Mouse (Mus musculus): ENCODE results near the gene Them7. TPM values are rescaled to one million over a fixed set of nuclear protein-coding genes. Genes with fewer than 3 reads are reported as not detected.

Gene Them7
- polyA plus RNA-seq, 1 experiment from 2014 or later: 0.98 TPM

DNA sequence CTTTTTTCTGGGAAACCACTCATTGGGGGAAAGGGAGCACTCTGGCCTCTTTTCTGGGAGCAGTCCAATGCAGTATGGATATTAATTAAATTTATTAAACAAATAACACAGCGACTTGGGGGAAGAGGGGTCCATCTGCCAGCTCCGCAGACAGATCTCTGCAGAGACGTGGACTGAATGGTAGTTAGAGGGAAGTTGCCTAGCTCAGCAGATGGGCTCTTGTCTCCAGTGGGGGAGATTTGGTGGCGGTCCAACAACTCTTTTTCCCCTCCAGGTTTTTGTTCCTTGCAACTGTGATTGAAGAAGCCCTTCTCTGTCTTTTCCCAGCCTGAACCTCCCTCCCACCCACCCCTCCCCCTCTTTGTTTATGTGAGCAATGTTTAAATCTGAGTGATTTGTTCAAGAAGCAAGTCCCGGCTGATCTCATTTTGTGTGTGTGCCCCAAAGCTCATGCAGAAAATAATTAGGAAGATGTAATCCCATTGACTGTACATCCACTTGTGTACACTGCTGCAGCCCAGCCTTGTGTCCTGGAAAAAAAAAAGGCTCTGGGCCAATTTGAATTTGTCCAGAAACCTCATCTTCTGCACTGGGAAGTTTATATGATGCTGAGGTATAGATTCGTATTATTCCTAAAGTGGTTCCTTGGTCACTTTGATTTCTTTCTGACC is 58.4 kb downstream of the Them7 start:
- ATAC-seq (replicated peaks; ENCODE audit: extremely low read depth, insufficient read depth, low FRiP score): no peak
- H3K4me3 ChIP-seq (ENCODE audit: low read length): no peak overlapping the region
- 61% methylated on average over 6 of the region's 6 CpGs for WGBS
- no peaks in the 10 kb centered on the region for H3K27me3 ChIP-seq (ENCODE audit: control insufficient read depth, insufficient read depth, low read length)
- H3K36me3 ChIP-seq (ENCODE audit: control insufficient read depth, insufficient read depth): no peaks in the 10 kb centered on the region
- no peaks in the 10 kb centered on the region for H3K9me3 ChIP-seq (replicated peaks; ENCODE audit: control insufficient read depth, low read length)
- H3K9ac ChIP-seq (ENCODE audit: low read length): no peak overlapping the region
- no peak overlapping the region for H3K27ac ChIP-seq (ENCODE audit: low read length)
- H3K4me2 ChIP-seq (ENCODE audit: low read depth, low read length): no peak overlapping the region
- H3K4me1 ChIP-seq (ENCODE audit: control insufficient read depth, insufficient read depth, low read length): no peaks in the 10 kb centered on the region

DNA sequence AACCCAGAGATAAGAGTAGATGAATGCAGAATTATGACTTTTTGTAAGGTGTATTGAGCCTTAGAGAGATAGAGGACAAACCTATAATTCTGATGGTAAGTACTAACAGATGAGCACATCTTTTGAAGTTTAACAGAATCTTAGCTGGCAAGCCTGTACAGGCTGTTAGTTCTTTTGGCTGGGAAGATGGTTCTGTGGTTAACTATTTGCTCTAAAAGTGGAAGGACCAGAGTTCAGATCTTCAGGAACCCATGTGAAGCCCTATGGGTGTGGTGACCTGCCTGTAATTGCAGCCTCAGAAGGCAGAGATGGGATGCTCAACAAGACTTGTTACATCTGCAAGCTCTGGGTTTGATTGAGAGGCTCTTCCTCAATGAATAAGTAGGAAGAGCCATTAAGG is 59.7 kb downstream of the Them7 start:
- Histone ChIP-seq H3K27me3 (ENCODE audit: control insufficient read depth, insufficient read depth, low read length) (no peaks in the 10 kb centered on the region), H3K4me1 (ENCODE audit: control insufficient read depth, insufficient read depth, low read length) (no peaks in the 10 kb centered on the region)
- no peak for ATAC-seq (replicated peaks; ENCODE audit: extremely low read depth, insufficient read depth, low FRiP score)

DNA sequence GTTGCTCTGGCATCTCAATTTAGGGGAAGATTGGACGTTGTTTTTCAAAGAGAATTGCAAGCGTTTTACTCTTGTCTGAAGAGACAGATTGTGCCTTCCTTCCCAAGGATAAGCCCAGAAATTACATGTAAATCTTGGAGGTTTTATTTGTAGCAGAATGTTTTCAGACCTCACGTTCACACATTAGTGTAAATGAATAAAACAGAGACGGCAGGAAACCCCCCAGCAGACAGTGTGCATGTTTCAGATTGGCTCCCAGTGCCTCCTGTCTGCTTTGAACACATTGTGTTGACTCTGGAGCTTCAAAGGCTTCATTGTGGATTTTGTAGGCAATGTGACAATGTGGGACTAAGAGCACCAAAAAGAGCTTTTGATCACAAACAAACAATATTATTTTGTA is 60.7 kb downstream of the Them7 start:
- Histone ChIP-seq H3K27ac (ENCODE audit: low read length) (no peak overlapping the region), H3K9me3 (replicated peaks; ENCODE audit: control insufficient read depth, low read length) (no peaks in the 10 kb centered on the region), H3K4me2 (ENCODE audit: low read depth, low read length) (no peak overlapping the region), H3K4me1 (ENCODE audit: control insufficient read depth, insufficient read depth, low read length) (no peaks in the 10 kb centered on the region), H3K9ac (ENCODE audit: low read length) (no peak overlapping the region), H3K4me3 (ENCODE audit: low read length) (no peak overlapping the region), H3K27me3 (ENCODE audit: control insufficient read depth, insufficient read depth, low read length) (no peaks in the 10 kb centered on the region), H3K36me3 (ENCODE audit: control insufficient read depth, insufficient read depth) (no peaks in the 10 kb centered on the region)
- no peak for ATAC-seq (replicated peaks; ENCODE audit: extremely low read depth, insufficient read depth, low FRiP score)
- 64% methylated on average over 4 of the region's 4 CpGs for WGBS

More for the DNA sequence above, 59.7 kb downstream of the Them7 start:
- no peak overlapping the region for H3K27ac ChIP-seq (ENCODE audit: low read length)
- H3K4me2 ChIP-seq (ENCODE audit: low read depth, low read length): no peak overlapping the region
- no peak overlapping the region for H3K9ac ChIP-seq (ENCODE audit: low read length)
- no peak overlapping the region for H3K4me3 ChIP-seq (ENCODE audit: low read length)
- H3K36me3 ChIP-seq (ENCODE audit: control insufficient read depth, insufficient read depth): no peaks in the 10 kb centered on the region
- no peaks in the 10 kb centered on the region for H3K9me3 ChIP-seq (replicated peaks; ENCODE audit: control insufficient read depth, low read length)

DNA sequence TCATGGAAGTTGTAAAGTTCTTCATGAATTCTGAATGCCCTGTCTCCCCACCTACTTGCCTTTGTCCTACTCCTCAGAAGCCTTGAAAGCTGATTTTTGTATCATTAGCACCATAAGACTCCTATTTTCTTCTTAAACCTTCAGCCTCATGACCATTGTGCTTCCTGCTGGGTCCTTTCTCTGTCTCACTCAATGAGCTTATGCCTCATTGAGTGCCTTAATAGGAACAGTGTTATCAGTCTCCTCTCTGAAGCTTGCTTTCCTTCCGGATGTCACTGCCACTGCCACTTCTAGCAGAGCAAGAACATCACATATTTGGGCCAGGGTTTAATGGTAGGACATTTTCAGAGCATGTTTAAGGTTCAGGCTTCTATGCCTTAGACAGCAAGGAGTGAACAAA is 71.7 kb downstream of the Them7 start:
- Histone ChIP-seq H3K4me1 (ENCODE audit: control insufficient read depth, insufficient read depth, low read length) (peaks cover 3% of the 10 kb centered on the region), H3K4me2 (ENCODE audit: low read depth, low read length) (no peak overlapping the region), H3K9ac (ENCODE audit: low read length) (no peak overlapping the region), H3K27ac (ENCODE audit: low read length) (no peak overlapping the region), H3K36me3 (ENCODE audit: control insufficient read depth, insufficient read depth) (no peaks in the 10 kb centered on the region), H3K4me3 (ENCODE audit: low read length) (no peak overlapping the region), H3K27me3 (ENCODE audit: control insufficient read depth, insufficient read depth, low read length) (no peaks in the 10 kb centered on the region), H3K9me3 (replicated peaks; ENCODE audit: control insufficient read depth, low read length) (no peaks in the 10 kb centered on the region)
- WGBS: 26% methylated on average over 1 of the region's 1 CpGs
- no peak for ATAC-seq (replicated peaks; ENCODE audit: extremely low read depth, insufficient read depth, low FRiP score)

DNA sequence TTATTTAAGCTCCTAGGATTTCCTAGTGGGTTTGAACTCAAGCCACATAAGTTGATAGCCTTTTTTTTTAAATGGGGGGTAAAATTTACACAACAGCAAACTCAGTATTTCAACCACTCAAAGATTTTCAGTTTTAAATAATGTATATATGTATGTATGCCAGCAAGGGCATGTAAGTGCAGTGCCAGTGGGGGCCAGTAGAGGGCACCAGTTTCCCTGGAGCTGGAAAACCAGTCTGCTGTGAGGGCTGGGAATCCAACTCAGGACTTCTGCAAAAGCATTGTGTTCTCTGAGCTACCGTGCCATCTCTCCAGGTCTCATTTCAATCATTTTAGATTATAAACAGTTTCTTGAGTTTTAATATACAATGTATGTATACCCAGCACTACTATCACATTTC is 74.8 kb downstream of the Them7 start:
- Histone ChIP-seq H3K27me3 (ENCODE audit: control insufficient read depth, insufficient read depth, low read length) (no peaks in the 10 kb centered on the region), H3K4me3 (ENCODE audit: low read length) (no peak overlapping the region), H3K36me3 (ENCODE audit: control insufficient read depth, insufficient read depth) (no peaks in the 10 kb centered on the region), H3K9me3 (replicated peaks; ENCODE audit: control insufficient read depth, low read length) (no peaks in the 10 kb centered on the region), H3K27ac (ENCODE audit: low read length) (no peak overlapping the region), H3K4me1 (ENCODE audit: control insufficient read depth, insufficient read depth, low read length) (peaks cover 3% of the 10 kb centered on the region), H3K4me2 (ENCODE audit: low read depth, low read length) (no peak overlapping the region), H3K9ac (ENCODE audit: low read length) (no peak overlapping the region)
- no peak for ATAC-seq (replicated peaks; ENCODE audit: extremely low read depth, insufficient read depth, low FRiP score)
- 96% methylated on average over 1 of the region's 1 CpGs for whole genome bisulfite sequencing

DNA sequence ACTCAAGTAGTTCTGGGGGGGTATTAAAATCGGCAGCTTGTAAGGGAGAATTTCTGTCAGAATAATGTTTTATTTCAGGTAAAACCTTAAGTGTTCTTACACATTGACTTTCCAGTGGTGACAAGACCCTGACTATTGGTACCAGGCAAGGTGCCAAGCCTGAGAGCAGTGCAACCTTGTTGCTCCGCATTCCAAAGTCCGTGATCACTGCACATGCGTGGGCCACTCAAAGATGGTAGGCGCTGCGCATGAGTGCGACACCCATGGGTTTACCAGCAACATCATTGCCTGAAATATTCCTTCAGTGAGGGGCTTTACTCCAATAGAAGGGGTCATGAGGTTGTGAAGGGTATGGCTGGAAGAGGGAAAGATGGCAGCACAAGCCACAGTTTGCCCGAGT is 77.0 kb downstream of the Them7 start:
- 84% methylated on average over 8 of the region's 8 CpGs for WGBS
- H3K36me3 ChIP-seq (ENCODE audit: control insufficient read depth, insufficient read depth): no peaks in the 10 kb centered on the region
- no peak for ATAC-seq (replicated peaks; ENCODE audit: extremely low read depth, insufficient read depth, low FRiP score)
- H3K9me3 ChIP-seq (replicated peaks; ENCODE audit: control insufficient read depth, low read length): no peaks in the 10 kb centered on the region
- no peak overlapping the region for H3K9ac ChIP-seq (ENCODE audit: low read length)
- H3K27ac ChIP-seq (ENCODE audit: low read length): no peak overlapping the region
- no peaks in the 10 kb centered on the region for H3K27me3 ChIP-seq (ENCODE audit: control insufficient read depth, insufficient read depth, low read length)
- no peak overlapping the region for H3K4me2 ChIP-seq (ENCODE audit: low read depth, low read length)
- no peak overlapping the region for H3K4me3 ChIP-seq (ENCODE audit: low read length)
- H3K4me1 ChIP-seq (ENCODE audit: control insufficient read depth, insufficient read depth, low read length): peaks cover 2% of the 10 kb centered on the region

DNA sequence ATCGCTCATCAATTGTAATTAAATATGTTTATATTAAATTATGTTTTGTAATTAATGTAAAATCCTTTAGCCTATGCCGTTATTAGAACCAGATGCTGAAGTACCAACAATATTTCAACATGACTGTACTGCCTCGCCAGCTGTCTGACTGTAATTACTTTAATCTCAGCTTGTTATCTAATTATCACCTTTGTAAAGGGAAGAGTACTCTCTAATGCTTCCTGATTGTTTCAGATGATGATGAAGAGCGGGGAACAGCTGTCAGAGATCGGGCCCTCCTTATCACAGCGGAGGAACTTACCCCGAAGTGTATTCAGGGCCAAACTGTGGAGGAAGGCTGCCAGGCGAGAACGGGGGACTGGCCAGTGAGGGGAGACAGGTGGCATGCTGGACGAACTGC is 77.4 kb downstream of the Them7 start:
- WGBS: 41% methylated on average over 10 of the region's 10 CpGs
- H3K4me1 ChIP-seq (ENCODE audit: control insufficient read depth, insufficient read depth, low read length): no peaks in the 10 kb centered on the region; the same call in 1 of the 2 replicates
- H3K4me3 ChIP-seq (ENCODE audit: low read length): no peak overlapping the region
- no peak for ATAC-seq (replicated peaks; ENCODE audit: extremely low read depth, insufficient read depth, low FRiP score)
- no peak overlapping the region for H3K27ac ChIP-seq (ENCODE audit: low read length)
- no peaks in the 10 kb centered on the region for H3K27me3 ChIP-seq (ENCODE audit: control insufficient read depth, insufficient read depth, low read length)
- no peak overlapping the region for H3K4me2 ChIP-seq (ENCODE audit: low read depth, low read length)
- no peak overlapping the region for H3K9ac ChIP-seq (ENCODE audit: low read length)
- H3K9me3 ChIP-seq (replicated peaks; ENCODE audit: control insufficient read depth, low read length): no peaks in the 10 kb centered on the region
- H3K36me3 ChIP-seq (ENCODE audit: control insufficient read depth, insufficient read depth): no peaks in the 10 kb centered on the region

DNA sequence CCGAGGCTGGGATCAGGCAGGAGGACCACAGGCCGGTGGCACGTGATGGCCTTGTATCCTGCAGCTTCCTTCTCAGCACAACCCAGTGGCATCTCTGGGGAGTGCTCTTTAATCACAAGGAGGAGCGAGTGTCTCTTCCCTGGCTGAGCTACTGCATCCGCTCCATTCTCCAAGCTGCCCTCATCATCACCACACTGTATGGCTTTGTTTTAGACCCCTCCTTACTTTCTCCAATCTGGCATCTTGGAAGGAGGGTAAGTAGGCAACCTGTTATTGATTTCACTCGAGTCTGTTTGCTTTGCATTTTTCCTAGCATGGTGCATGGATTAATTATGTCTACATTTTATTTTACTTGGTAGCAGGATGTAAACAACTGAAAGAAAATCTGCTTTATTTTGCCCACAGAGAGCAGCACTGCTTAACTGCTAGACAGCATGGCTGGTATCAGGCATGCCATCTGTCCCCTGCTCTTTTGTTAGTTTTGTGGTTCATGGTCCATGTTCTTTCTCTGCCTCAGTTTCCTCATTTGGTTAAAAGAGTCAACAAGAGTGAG is 79.9 kb downstream of the Them7 start:
- Histone ChIP-seq H3K9ac (ENCODE audit: low read length) (no peak overlapping the region), H3K9me3 (replicated peaks; ENCODE audit: control insufficient read depth, low read length) (no peaks in the 10 kb centered on the region), H3K27ac (ENCODE audit: low read length) (no peak overlapping the region), H3K4me2 (ENCODE audit: low read depth, low read length) (no peak overlapping the region), H3K36me3 (ENCODE audit: control insufficient read depth, insufficient read depth) (no peaks in the 10 kb centered on the region), H3K4me1 (ENCODE audit: control insufficient read depth, insufficient read depth, low read length) (no peaks in the 10 kb centered on the region), H3K4me3 (ENCODE audit: low read length) (no peak overlapping the region), H3K27me3 (ENCODE audit: control insufficient read depth, insufficient read depth, low read length) (no peaks in the 10 kb centered on the region)
- no peak for ATAC-seq (replicated peaks; ENCODE audit: extremely low read depth, insufficient read depth, low FRiP score)
- 65% methylated on average over 6 of the region's 6 CpGs for WGBS

DNA sequence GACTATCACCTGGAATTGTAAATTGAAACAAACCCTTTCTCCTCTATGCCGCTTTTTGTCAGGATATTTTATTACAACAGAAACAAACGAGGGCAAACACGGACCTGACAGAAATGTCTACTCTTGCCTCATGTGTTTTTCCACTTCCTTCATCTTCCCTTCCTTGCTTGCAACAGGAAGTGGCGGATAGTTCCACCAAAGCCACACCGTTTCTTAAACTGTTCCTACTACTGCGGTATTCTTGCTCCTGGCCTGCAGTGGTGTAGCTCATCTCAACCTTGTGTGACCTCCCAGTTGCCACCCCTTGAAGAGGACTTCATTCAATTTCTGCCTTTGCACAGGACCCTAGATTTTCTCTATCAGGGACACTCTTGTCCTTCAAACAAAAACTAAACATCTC is 81.8 kb downstream of the Them7 start:
- H3K27ac ChIP-seq (ENCODE audit: low read length): no peak overlapping the region
- no peak overlapping the region for H3K9ac ChIP-seq (ENCODE audit: low read length)
- no peaks in the 10 kb centered on the region for H3K4me1 ChIP-seq (ENCODE audit: control insufficient read depth, insufficient read depth, low read length)
- no peak for ATAC-seq (replicated peaks; ENCODE audit: extremely low read depth, insufficient read depth, low FRiP score)
- WGBS: 80% methylated on average over 6 of the region's 6 CpGs
- no peak overlapping the region for H3K4me3 ChIP-seq (ENCODE audit: low read length)
- H3K36me3 ChIP-seq (ENCODE audit: control insufficient read depth, insufficient read depth): no peaks in the 10 kb centered on the region
- H3K4me2 ChIP-seq (ENCODE audit: low read depth, low read length): no peak overlapping the region
- no peaks in the 10 kb centered on the region for H3K9me3 ChIP-seq (replicated peaks; ENCODE audit: control insufficient read depth, low read length)
- no peaks in the 10 kb centered on the region for H3K27me3 ChIP-seq (ENCODE audit: control insufficient read depth, insufficient read depth, low read length)

All from heart, embryonic 16.5 days (tissue).